Mouse (Mus musculus) heart, postnatal 0 days (tissue): ENCODE measurements around the gene Bgn. TPM values are rescaled to one million over a fixed set of nuclear protein-coding genes. Genes with fewer than 3 reads are reported as not detected.
"Not testable (repeated sequence)": the region's sequence is repeated elsewhere in the genome, so short reads cannot be mapped to it uniquely, and the experiment has no call there.

Experiments used
- ATAC-seq: fragments of 200-750 bp; cut with Nextera tagmentation; 2 replicates; pipeline ENCODE4 v1.8.0; 2017; ENCODE audit warnings: low read depth, moderate number of reproducible peaks, moderate library complexity; ENCODE audit not compliant: insufficient read depth
- DNase-seq: peaks from one replicate; pipeline ENCODE4 v3.0.0-alpha.2; 2016; ENCODE audit warnings: low spot score
- H3K27ac ChIP-seq: fragments of 300-500 bp; sonication (generic); 2 replicates; pipeline ENCODE4 v1.5.1; 2014; ENCODE audit warnings: low read depth, mild to moderate bottlenecking
- H3K27me3 ChIP-seq: fragments of 300-500 bp; sonication (generic); 2 replicates; pipeline ENCODE4 v1.6.1; 2014; ENCODE audit warnings: low read length, mixed read lengths; ENCODE audit not compliant: control insufficient read depth, insufficient read depth
- H3K36me3 ChIP-seq: fragments of 300-500 bp; sonication (generic); replicated peaks from 2 replicates; pipeline ENCODE4 v1.6.1; 2014; ENCODE audit warnings: low read length, mixed read lengths; ENCODE audit not compliant: control insufficient read depth, insufficient read depth
- H3K4me1 ChIP-seq: fragments of 300-500 bp; sonication (generic); 2 replicates; pipeline ENCODE4 v1.6.1; 2014; ENCODE audit warnings: antibody characterized with exemption; ENCODE audit not compliant: control insufficient read depth, insufficient read depth
- H3K4me2 ChIP-seq: fragments of 300-500 bp; sonication (generic); 2 replicates; pipeline ENCODE4 v1.6.1; 2014; ENCODE audit warnings: low read depth, mild to moderate bottlenecking, low read length, moderate library complexity
- H3K4me3 ChIP-seq: fragments of 300-500 bp; sonication (generic); 2 replicates; pipeline ENCODE4 v1.5.1; 2014; ENCODE audit warnings: low read depth, low read length
- H3K9ac ChIP-seq: fragments of 300-500 bp; sonication (generic); replicated peaks from 2 replicates; pipeline ENCODE4 v1.6.1; 2014; ENCODE audit warnings: low read depth, low read length, mixed read lengths
- H3K9me3 ChIP-seq: fragments of 300-500 bp; sonication (generic); replicated peaks from 2 replicates; pipeline ENCODE4 v1.6.1; 2016; ENCODE audit warnings: low read length; ENCODE audit not compliant: control insufficient read depth
- CTCF ChIP-seq: IDR thresholded peaks from 2 replicates; pipeline ENCODE4 v1.5.1; 2016; ENCODE audit warnings: antibody characterized with exemption, control low read depth, low read depth
- EP300 ChIP-seq: IDR thresholded peaks from 2 replicates; pipeline ENCODE4 v1.6.1; 2016; ENCODE audit warnings: antibody characterized with exemption, low read depth
- WGBS: fragments of 180-500 bp; shearing (Covaris S2); extraction: QIAGEN DNeasy Blood & Tissue Kit; methylation state at CpG from one replicate; pipeline ENCODE4 v1.1.7; 2014; 5-methylcytosine and 5-hydroxymethylcytosine counted together
- polyA plus RNA-seq: library from polyadenylated mRNA; unstranded; fragments of >200 nt; fragmentation: Nextera tagmentation; extraction: Ambion mirVana; gene quantifications from 2 replicates; pipeline ENCODE4 v1.2.1, GENCODE M21; 2015
- total RNA-seq: library from RNA; depleted of rRNA; stranded (reverse); fragments of >200 nt; gene quantifications from 2 replicates; pipeline ENCODE4 v1.2.3, GENCODE M21; 2014; ENCODE audit warnings: low replicate concordance

The Bgn gene
- total and polyA plus RNA-seq, 2 experiments from 2014 or later: 61.6 to 304 TPM

DNA sequence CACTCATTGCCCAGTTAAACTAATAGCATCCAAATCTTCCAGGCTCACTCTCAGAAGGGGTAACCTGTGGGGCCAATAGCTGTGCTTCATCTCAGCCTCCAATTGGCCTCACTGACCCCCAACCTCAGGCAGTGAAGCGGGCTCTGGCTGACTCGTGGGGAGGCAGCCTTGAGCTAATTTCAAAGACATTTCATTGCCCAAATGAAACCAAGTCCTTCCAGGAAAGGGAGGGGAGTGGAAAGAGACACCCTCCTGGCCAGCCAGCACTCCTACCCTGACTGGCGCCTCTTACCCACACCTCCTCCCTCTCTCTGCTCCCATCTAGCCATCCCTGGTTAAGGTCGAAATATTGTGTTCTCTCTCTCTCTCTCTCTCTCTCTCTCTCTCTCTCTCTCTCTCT is 6.8 kb downstream of the Bgn start:
- Histone ChIP-seq H3K4me2 (no peak overlapping the region), H3K27ac (no peak overlapping the region), H3K9ac (no peak overlapping the region), H3K4me3 (no peak overlapping the region), H3K4me1 (no peaks in the 10 kb centered on the region), H3K9me3 (no peaks in the 10 kb centered on the region), H3K36me3 (no peaks in the 10 kb centered on the region), H3K27me3 (no peaks in the 10 kb centered on the region)
- ATAC-seq (no peak), DNase-seq (no peak)
- TF ChIP-seq CTCF (no peak), EP300 (no peak)
- 57% methylated on average over 4 of the region's 4 CpGs for WGBS

DNA sequence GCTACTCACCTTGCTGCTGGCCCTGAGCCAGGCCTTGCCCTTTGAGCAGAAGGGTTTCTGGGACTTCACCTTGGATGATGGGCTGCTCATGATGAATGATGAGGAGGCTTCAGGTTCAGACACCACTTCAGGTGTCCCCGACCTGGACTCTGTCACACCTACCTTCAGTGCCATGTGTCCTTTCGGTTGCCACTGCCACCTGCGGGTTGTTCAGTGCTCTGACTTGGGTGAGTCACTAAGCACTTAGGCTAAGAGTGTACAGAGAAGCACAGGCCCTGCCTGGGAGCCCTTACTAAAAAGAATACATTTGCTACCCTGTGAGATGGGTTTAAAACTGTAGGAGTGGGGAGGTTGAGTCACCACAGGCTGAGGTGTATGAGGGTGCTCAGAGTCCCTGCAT is 7.4 kb downstream of the Bgn start:
- no peak for TF ChIP-seq CTCF
- TF ChIP-seq EP300: no peak

DNA sequence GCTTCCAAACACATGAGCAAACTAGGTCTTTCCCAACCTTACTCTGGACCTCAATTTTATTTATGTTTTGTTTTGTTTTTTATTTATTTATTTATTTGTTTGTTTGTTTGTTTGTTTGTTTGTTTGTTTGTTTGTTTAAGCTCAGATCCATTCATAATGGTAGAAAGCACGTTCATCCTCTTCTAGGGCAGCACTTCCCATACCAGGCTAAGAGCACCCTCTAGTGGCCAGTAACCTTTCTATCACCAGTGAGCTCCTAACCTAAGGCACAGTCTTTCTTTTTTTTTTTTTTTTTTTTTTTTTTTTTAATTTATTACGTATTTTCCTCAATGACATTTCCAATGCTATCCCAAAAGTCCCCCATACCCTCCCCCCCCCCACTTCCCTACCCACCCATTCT is 10.2 kb downstream of the Bgn start:
- WGBS: 10% methylated on average over 1 of the region's 2 CpGs
- peak; percentile 72 for DNase-seq
- H3K4me3 ChIP-seq: not testable (repeated sequence)

More for the DNA sequence above, 7.4 kb downstream of the Bgn start:
- Histone ChIP-seq H3K27me3 (no peaks in the 10 kb centered on the region), H3K36me3 (no peaks in the 10 kb centered on the region), H3K27ac (no peak overlapping the region), H3K4me1 (no peaks in the 10 kb centered on the region), H3K4me2 (no peak overlapping the region), H3K4me3 (no peak overlapping the region), H3K9ac (no peak overlapping the region), H3K9me3 (no peaks in the 10 kb centered on the region)
- 56% methylated on average over 3 of the region's 3 CpGs for WGBS
- DNase-seq (no peak), ATAC-seq (no peak)

DNA sequence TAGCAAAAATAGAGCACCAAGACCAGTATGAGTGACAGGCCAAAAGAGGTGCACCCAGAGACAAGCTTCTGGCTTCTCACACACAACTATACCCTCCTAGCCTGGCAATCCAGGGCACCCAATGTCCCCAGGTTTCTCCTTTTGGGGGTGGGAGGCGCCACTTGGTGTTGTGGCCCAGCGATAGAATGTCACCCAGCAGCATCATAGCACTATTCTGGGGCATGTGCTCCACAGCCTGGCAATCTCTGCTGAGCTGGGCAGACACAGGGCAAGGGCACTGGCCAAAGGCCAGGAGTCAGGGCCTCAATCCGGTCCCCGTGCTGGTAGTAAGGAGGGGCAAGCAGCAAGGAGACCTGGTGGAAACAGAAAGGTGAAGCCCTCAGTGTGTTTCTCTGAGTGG is 13.3 kb downstream of the Bgn start:
- H3K9me3 ChIP-seq: no peaks in the 10 kb centered on the region
- H3K4me3 ChIP-seq: no peak overlapping the region
- no peak overlapping the region for H3K4me2 ChIP-seq
- DNase-seq: no peak
- H3K9ac ChIP-seq: no peak overlapping the region
- H3K27ac ChIP-seq: no peak overlapping the region
- ATAC-seq: peak; percentile 47
- H3K27me3 ChIP-seq: no peaks in the 10 kb centered on the region
- 47% methylated on average over 4 of the region's 4 CpGs for WGBS
- no peak for TF ChIP-seq EP300
- no peak for TF ChIP-seq CTCF
- H3K36me3 ChIP-seq: no peaks in the 10 kb centered on the region
- H3K4me1 ChIP-seq: no peaks in the 10 kb centered on the region

More for the DNA sequence above, 10.2 kb downstream of the Bgn start:
- not testable (repeated sequence) for H3K4me1 ChIP-seq, H3K9ac ChIP-seq, H3K36me3 ChIP-seq, H3K27me3 ChIP-seq, H3K27ac ChIP-seq, H3K4me2 ChIP-seq, H3K9me3 ChIP-seq
- peak; percentile 58; the same call in 1 of the 2 replicates for ATAC-seq
- TF ChIP-seq CTCF: peak; percentile 69

DNA sequence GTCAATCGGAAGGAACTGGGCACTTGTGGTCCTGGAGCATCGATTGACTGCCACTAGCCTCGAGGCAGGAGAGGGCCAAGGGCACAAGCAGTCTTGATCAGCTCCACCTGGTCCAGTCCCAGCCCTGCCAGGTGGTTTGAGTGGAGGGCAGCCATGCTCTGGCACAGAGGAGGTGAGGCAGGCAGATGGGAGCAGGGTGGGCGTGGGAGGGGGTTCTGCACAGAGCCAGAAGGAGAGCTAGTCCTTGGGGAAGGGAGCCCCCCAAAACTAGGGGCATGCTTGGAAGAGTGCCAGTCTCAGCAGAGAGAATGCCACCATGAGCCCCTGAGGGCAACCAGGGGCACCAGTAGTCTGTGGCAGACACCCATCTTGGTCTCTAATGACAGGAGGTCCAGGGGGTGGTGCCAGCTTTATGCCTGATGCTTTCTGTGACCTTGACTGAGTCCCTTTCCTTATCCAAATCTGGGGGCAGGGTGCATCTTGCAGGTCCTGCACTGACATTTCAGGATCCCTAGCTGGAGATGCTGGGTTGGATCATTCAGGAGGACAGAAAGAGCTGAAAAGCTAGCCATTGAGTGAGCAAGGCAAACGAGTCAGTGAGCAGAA is 21.8 kb downstream of the Bgn start:
- H3K4me1 ChIP-seq: no peaks in the 10 kb centered on the region
- peaks cover 23% of the 10 kb centered on the region; the same call in 1 of the 2 replicates for H3K27me3 ChIP-seq
- 64% methylated on average over 5 of the region's 5 CpGs for WGBS
- H3K9me3 ChIP-seq: no peaks in the 10 kb centered on the region
- DNase-seq (no peak), ATAC-seq (no peak)
- H3K4me3 ChIP-seq: no peak overlapping the region
- no peak overlapping the region for H3K4me2 ChIP-seq
- no peak overlapping the region for H3K27ac ChIP-seq
- TF ChIP-seq CTCF (no peak), EP300 (no peak)
- no peaks in the 10 kb centered on the region for H3K36me3 ChIP-seq
- H3K9ac ChIP-seq: no peak overlapping the region

DNA sequence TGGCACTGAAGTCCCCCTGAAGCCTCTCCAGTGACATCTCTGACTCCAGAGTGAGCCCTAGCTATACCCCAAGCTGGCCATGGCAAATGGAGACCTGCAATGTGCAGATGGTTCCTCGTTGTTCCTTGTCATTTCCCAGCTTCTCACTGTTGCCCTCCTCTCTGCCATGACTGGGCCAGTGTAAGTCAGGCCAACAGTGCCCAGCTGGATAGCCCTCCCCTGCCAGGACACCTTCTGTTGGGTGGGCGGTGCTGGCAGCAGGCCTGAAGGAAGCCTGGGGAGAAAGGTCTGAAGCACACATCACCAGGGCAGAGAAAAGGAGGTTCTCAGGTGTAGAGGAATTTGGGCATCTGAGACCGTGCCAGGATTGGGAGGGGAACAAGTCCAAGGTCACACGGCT is 23.2 kb downstream of the Bgn start:
- Histone ChIP-seq H3K4me3 (no peak overlapping the region), H3K27ac (no peak overlapping the region), H3K9me3 (no peaks in the 10 kb centered on the region), H3K4me1 (no peaks in the 10 kb centered on the region), H3K4me2 (no peak overlapping the region), H3K36me3 (no peaks in the 10 kb centered on the region), H3K9ac (no peak overlapping the region), H3K27me3 (peaks cover 23% of the 10 kb centered on the region; the same call in 1 of the 2 replicates)
- ATAC-seq: no peak
- TF ChIP-seq EP300: no peak
- no peak for TF ChIP-seq CTCF
- WGBS: 71% methylated on average over 4 of the region's 4 CpGs
- DNase-seq: no peak
